Mouse (Mus musculus): ENCODE data around the gene Rdh16f1.
A peak's percentile ranks its signal among the peaks of the same experiment; 100 is the strongest.

The Rdh16f1 gene

GRCm38 (mm10) chr10:127759181-127760110 lies at the start of gene Rdh16f1, which contains the start of gene Rdh1:
Rdh16f1 (plus strand) TSS chr10:127759787.
Rdh1 (plus strand) TSS chr10:127759721.
- DNase-seq (ENCODE audit: low spot score in 2 of 2) = no peak

GRCm38 (mm10) chr10:127710331-127710730 lies 49.3 kb upstream of the Rdh16f1 start:
- no peak for DNase-seq (ENCODE audit: low spot score in 2 of 2)

- no peak for DNase-seq (ENCODE audit: low spot score in 2 of 2)
Observed at GRCm38 (mm10) chr10:127712736-127713135, 46.9 kb upstream of the Rdh16f1 start.

- no peak for DNase-seq (ENCODE audit: low spot score in 2 of 2)
Observed at GRCm38 (mm10) chr10:127721671-127722418, 37.7 kb upstream of the Rdh16f1 start.

GRCm38 (mm10) chr10:127724178-127724577 lies 35.4 kb upstream of the Rdh16f1 start, which contains the start of gene Tac2:
Tac2 (plus strand) TSS chr10:127724478.
- no peak for DNase-seq (ENCODE audit: low spot score in 2 of 2)

- no peak for DNase-seq (ENCODE audit: low spot score in 2 of 2)
Observed at GRCm38 (mm10) chr10:127725136-127725535, 34.5 kb upstream of the Rdh16f1 start.

- DNase-seq (ENCODE audit: low spot score in 2 of 2) = no peak
Observed at GRCm38 (mm10) chr10:127728437-127728836, 31.1 kb upstream of the Rdh16f1 start.

GRCm38 (mm10) chr10:127730285-127730932 lies 29.2 kb upstream of the Rdh16f1 start:
- DNase-seq (ENCODE audit: low spot score in 2 of 2) = no peak

- no peak for DNase-seq (ENCODE audit: low spot score in 2 of 2)
Observed at GRCm38 (mm10) chr10:127730933-127731310, 28.7 kb upstream of the Rdh16f1 start.

GRCm38 (mm10) chr10:127731397-127731796 lies 28.2 kb upstream of the Rdh16f1 start:
- no peak for DNase-seq (ENCODE audit: low spot score in 2 of 2)

GRCm38 (mm10) chr10:127734434-127734833 lies 25.2 kb upstream of the Rdh16f1 start:
- no peak for DNase-seq (ENCODE audit: low spot score in 2 of 2)

- DNase-seq (ENCODE audit: low spot score in 2 of 2) = no peak
Observed at GRCm38 (mm10) chr10:127736266-127736665, 23.3 kb upstream of the Rdh16f1 start.

GRCm38 (mm10) chr10:127736916-127737315 lies 22.7 kb upstream of the Rdh16f1 start:
- DNase-seq (ENCODE audit: low spot score in 2 of 2) = no peak

GRCm38 (mm10) chr10:127737552-127737951 lies 22.0 kb upstream of the Rdh16f1 start:
- DNase-seq (ENCODE audit: low spot score in 2 of 2) = no peak

GRCm38 (mm10) chr10:127738151-127738882 lies 21.3 kb upstream of the Rdh16f1 start:
- DNase-seq (ENCODE audit: low spot score in 2 of 2) = no peak

GRCm38 (mm10) chr10:127739083-127739660 lies 20.4 kb upstream of the Rdh16f1 start, which contains the start of gene Zbtb39:
Zbtb39 (plus strand) TSS chr10:127739538.
- DNase-seq (ENCODE audit: low spot score in 2 of 2) = peak in 1 of 2 experiments; percentile 66

- no peak for DNase-seq (ENCODE audit: low spot score in 2 of 2)
Observed at GRCm38 (mm10) chr10:127739661-127740161, 19.9 kb upstream of the Rdh16f1 start.

GRCm38 (mm10) chr10:127744661-127745060 lies 14.9 kb upstream of the Rdh16f1 start:
- no peak for DNase-seq (ENCODE audit: low spot score in 2 of 2)

GRCm38 (mm10) chr10:127745886-127746285 lies 13.7 kb upstream of the Rdh16f1 start:
- no peak for DNase-seq (ENCODE audit: low spot score in 2 of 2)

GRCm38 (mm10) chr10:127747254-127747653 lies 12.3 kb upstream of the Rdh16f1 start:
- no peak for DNase-seq (ENCODE audit: low spot score in 2 of 2)

Data from frontal cortex, postnatal 10 days (tissue).